Mouse (Mus musculus) limb, embryonic 13.5 days (tissue): ENCODE measurements at regions not wholly inside any gene's neighbourhood (a gene's known extent, or its start where the extent isn't known, plus 50 kb on each side); places are given as distances from the start of the nearest gene placed in this dataset.

Experiments
- ATAC-seq: fragments of 200-750 bp; cut with Nextera tagmentation; 2 replicates; pipeline ENCODE4 v1.8.0; 2017; ENCODE audit warnings: low read depth, moderate number of reproducible peaks, moderate TSS enrichment; ENCODE audit not compliant: low FRiP score
- H3K27ac ChIP-seq: fragments of 300-500 bp; sonication (generic); 2 replicates; pipeline ENCODE4 v1.5.1; 2015; ENCODE audit warnings: inconsistent platforms, mild to moderate bottlenecking, moderate library complexity
- H3K27me3 ChIP-seq: fragments of 300-500 bp; sonication (generic); 2 replicates; pipeline ENCODE4 v1.6.1; 2015; ENCODE audit warnings: mild to moderate bottlenecking, inconsistent platforms
- H3K36me3 ChIP-seq: fragments of 300-500 bp; sonication (generic); 2 replicates; pipeline ENCODE4 v1.6.1; 2015; ENCODE audit warnings: inconsistent platforms, mild to moderate bottlenecking, moderate library complexity
- H3K4me1 ChIP-seq: fragments of 300-500 bp; sonication (generic); 2 replicates; pipeline ENCODE4 v1.6.1; 2015; ENCODE audit warnings: inconsistent platforms
- H3K4me2 ChIP-seq: fragments of 300-500 bp; sonication (generic); replicated peaks from 2 replicates; pipeline ENCODE4 v1.6.1; 2015; ENCODE audit warnings: inconsistent platforms, mild to moderate bottlenecking, moderate library complexity
- H3K4me3 ChIP-seq: fragments of 300-500 bp; sonication (generic); 2 replicates; pipeline ENCODE4 v1.5.1; 2015; ENCODE audit warnings: moderate library complexity, mild to moderate bottlenecking, inconsistent platforms
- H3K9ac ChIP-seq: fragments of 300-500 bp; sonication (generic); 2 replicates; pipeline ENCODE4 v1.6.1; 2015; ENCODE audit warnings: mild to moderate bottlenecking, inconsistent platforms
- H3K9me3 ChIP-seq: fragments of 300-500 bp; sonication (generic); 2 replicates; pipeline ENCODE4 v1.6.1; 2016; ENCODE audit warnings: inconsistent platforms
- WGBS: fragments of 180-500 bp; shearing (Covaris S2); methylation state at CpG from one replicate; pipeline ENCODE4 v1.1.7; 2015; 5-methylcytosine and 5-hydroxymethylcytosine counted together

GRCm38 (mm10) chr8:25389371-25389855 is 565.2 kb upstream of the Adam5 start:
- Histone ChIP-seq H3K4me2 (no peak overlapping the region), H3K9me3 (no peaks in the 10 kb centered on the region), H3K9ac (no peak overlapping the region), H3K4me3 (no peak overlapping the region), H3K27ac (no peak overlapping the region; the same call in 1 of the 2 replicates), H3K36me3 (no peaks in the 10 kb centered on the region), H3K4me1 (peaks cover 18% of the 10 kb centered on the region), H3K27me3 (no peaks in the 10 kb centered on the region)
- 63% methylated on average over 10 of the region's 10 CpGs for WGBS
- no peak for ATAC-seq

- no peaks in the 10 kb centered on the region for H3K9me3 ChIP-seq
- H3K4me2 ChIP-seq = no peak overlapping the region
- no peaks in the 10 kb centered on the region for H3K27me3 ChIP-seq
- H3K9ac ChIP-seq = no peak overlapping the region
- ATAC-seq = no peak
- peaks cover 18% of the 10 kb centered on the region for H3K4me1 ChIP-seq
- H3K27ac ChIP-seq = no peak overlapping the region
- WGBS = 74% methylated on average over 9 of the region's 9 CpGs
- H3K36me3 ChIP-seq = no peaks in the 10 kb centered on the region
- no peak overlapping the region for H3K4me3 ChIP-seq
Measured at GRCm38 (mm10) chr8:25388811-25389210, 564.6 kb upstream of the Adam5 start.

- H3K36me3 ChIP-seq = no peaks in the 10 kb centered on the region
- H3K4me3 ChIP-seq = no peak overlapping the region
- 75% methylated on average over 5 of the region's 5 CpGs for WGBS
- H3K27me3 ChIP-seq = no peaks in the 10 kb centered on the region
- 0 out of 2 replicates have a peak, but pooled peaks cover 7% of the 10 kb centered on the region for H3K4me1 ChIP-seq
- H3K9me3 ChIP-seq = no peaks in the 10 kb centered on the region
- ATAC-seq = no peak
- no peak overlapping the region for H3K9ac ChIP-seq
- no peak overlapping the region for H3K27ac ChIP-seq
- no peak overlapping the region for H3K4me2 ChIP-seq
Measured at GRCm38 (mm10) chr8:25385186-25385585, 561.0 kb upstream of the Adam5 start.

- H3K36me3 ChIP-seq = no peaks in the 10 kb centered on the region
- H3K27me3 ChIP-seq = no peaks in the 10 kb centered on the region
- no peak overlapping the region for H3K9ac ChIP-seq
- H3K27ac ChIP-seq = no peak overlapping the region
- ATAC-seq = no peak
- H3K4me3 ChIP-seq = no peak overlapping the region
- no peaks in the 10 kb centered on the region for H3K9me3 ChIP-seq
- 0 out of 2 replicates have a peak, but pooled peaks cover 2% of the 10 kb centered on the region for H3K4me1 ChIP-seq
- 78% methylated on average over 2 of the region's 2 CpGs for WGBS
- H3K4me2 ChIP-seq = no peak overlapping the region
Measured at GRCm38 (mm10) chr8:25384591-25384990, 560.4 kb upstream of the Adam5 start.

DNA sequence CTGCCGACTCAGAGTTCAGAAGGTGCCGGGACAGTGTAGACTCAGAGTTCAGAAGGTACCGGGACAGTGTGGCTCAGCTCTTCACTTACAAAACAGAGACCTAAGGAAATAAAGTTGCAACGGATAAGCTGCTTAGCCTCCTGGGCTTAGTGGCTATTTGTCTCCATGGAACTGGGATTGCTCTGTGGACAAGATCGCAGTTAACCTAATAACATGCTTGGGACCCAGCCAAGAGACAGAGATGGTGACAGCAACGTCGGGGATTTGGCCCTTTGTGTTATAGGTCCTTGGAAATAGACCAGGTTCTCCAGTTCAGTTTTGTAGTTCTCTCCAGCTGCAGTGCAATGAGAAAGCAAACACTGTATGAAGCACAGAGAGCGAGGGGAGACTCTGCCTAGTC is 549.1 kb upstream of the Adam5 start:
- H3K4me2 ChIP-seq = no peak overlapping the region
- H3K36me3 ChIP-seq = no peaks in the 10 kb centered on the region
- H3K4me1 ChIP-seq = peaks cover 13% of the 10 kb centered on the region
- H3K27ac ChIP-seq = no peak overlapping the region
- WGBS = 68% methylated on average over 8 of the region's 8 CpGs
- no peak overlapping the region for H3K9ac ChIP-seq
- no peaks in the 10 kb centered on the region for H3K27me3 ChIP-seq
- H3K9me3 ChIP-seq = no peaks in the 10 kb centered on the region
- no peak for ATAC-seq
- H3K4me3 ChIP-seq = no peak overlapping the region

- Histone ChIP-seq H3K9ac (no peak overlapping the region), H3K4me2 (no peak overlapping the region), H3K36me3 (no peaks in the 10 kb centered on the region), H3K9me3 (no peaks in the 10 kb centered on the region), H3K4me3 (no peak overlapping the region), H3K4me1 (peaks cover 25% of the 10 kb centered on the region), H3K27me3 (no peaks in the 10 kb centered on the region), H3K27ac (no peak overlapping the region)
- WGBS = 38% methylated on average over 9 of the region's 11 CpGs
- no peak for ATAC-seq
Measured at GRCm38 (mm10) chr8:25370947-25371346, 546.8 kb upstream of the Adam5 start.

DNA sequence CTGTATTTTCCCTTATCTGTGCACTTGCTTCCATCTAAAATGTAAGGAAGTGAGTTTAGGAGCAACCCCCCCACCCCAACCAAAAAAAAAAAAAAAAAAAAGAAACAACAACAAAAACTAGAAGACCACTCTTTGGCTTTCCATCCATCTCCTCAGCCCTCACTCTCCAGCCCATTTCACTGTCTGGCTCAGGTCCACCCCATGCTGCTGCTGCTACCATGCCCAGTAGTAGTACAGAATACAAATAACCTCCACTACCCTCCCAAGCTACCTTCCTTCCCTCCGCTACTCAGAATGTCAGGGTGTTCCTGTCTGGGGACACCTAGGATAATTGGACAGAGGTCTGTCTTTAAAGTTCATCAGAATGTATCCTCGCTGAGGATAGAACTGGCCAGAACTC is 545.2 kb upstream of the Adam5 start:
- no peak for ATAC-seq
- 79% methylated on average over 2 of the region's 2 CpGs for WGBS

GRCm38 (mm10) chr8:25368561-25369091 is 544.5 kb upstream of the Adam5 start:
- 6% methylated on average over 11 of the region's 11 CpGs for WGBS
- Histone ChIP-seq H3K4me2 (peak overlapping the region; percentile 56), H3K9ac (peak overlapping the region; percentile 55; the same call in 1 of the 2 replicates), H3K4me3 (peak overlapping the region; percentile 17; the same call in 1 of the 2 replicates), H3K9me3 (no peaks in the 10 kb centered on the region), H3K27ac (peak overlapping the region; percentile 94), H3K27me3 (no peaks in the 10 kb centered on the region), H3K36me3 (no peaks in the 10 kb centered on the region), H3K4me1 (peaks cover 30% of the 10 kb centered on the region)
- ATAC-seq = peak; percentile 78

More for the DNA sequence above, 545.2 kb upstream of the Adam5 start:
- H3K9me3 ChIP-seq = no peaks in the 10 kb centered on the region
- H3K4me3 ChIP-seq = no peak overlapping the region
- peak overlapping the region; percentile 7; the same call in 1 of the 2 replicates for H3K27ac ChIP-seq
- H3K4me2 ChIP-seq = no peak overlapping the region
- H3K27me3 ChIP-seq = no peaks in the 10 kb centered on the region
- H3K9ac ChIP-seq = no peak overlapping the region
- no peaks in the 10 kb centered on the region for H3K36me3 ChIP-seq
- H3K4me1 ChIP-seq = peaks cover 25% of the 10 kb centered on the region

DNA sequence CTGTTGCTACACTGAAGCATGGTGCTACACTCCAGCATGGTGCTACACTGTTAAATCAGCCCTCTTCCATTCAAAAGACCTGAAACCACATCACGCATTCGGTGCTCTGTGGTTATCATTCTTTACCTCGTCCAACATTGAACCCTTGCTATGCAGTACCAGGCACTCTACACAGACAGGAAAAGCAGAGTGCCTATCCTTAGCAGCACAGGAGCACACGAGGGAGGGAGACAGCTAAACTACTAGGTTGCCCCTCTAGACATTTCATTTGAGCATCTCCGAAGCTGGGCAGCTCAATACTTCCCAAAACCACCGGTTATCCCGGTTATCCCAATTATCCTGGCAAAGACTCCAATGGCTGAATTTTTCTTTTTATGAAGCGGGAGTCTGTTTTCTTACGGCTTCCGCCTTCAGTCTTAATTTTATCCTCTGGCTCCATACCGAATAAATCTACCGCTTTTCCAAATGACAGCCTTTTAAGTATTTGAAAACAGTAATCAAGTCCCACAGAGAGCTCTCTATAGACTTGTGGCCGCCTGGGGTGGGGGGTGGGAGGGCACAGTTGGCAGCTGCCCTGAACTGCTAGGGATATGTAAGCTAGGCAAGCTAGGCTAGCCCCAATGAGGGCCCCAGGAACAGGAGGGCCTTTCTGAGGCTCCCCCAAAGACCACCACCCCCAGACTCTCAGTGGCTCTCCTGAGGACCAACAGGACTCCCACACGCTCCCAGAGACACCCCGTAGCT is 543.8 kb upstream of the Adam5 start:
- Histone ChIP-seq H3K27me3 (no peaks in the 10 kb centered on the region), H3K4me3 (no peak overlapping the region; the same call in 1 of the 2 replicates), H3K36me3 (no peaks in the 10 kb centered on the region), H3K4me1 (peaks cover 30% of the 10 kb centered on the region), H3K27ac (peak overlapping the region; percentile 94), H3K9me3 (no peaks in the 10 kb centered on the region), H3K9ac (peak overlapping the region; percentile 55; the same call in 1 of the 2 replicates), H3K4me2 (peak overlapping the region; percentile 56)
- 21% methylated on average over 15 of the region's 15 CpGs for WGBS
- ATAC-seq = no peak; the same call in 1 of the 2 replicates

GRCm38 (mm10) chr8:25366181-25366580 is 542.0 kb upstream of the Adam5 start:
- no peak for ATAC-seq
- peaks cover 30% of the 10 kb centered on the region for H3K4me1 ChIP-seq
- WGBS = 47% methylated on average over 3 of the region's 3 CpGs

DNA sequence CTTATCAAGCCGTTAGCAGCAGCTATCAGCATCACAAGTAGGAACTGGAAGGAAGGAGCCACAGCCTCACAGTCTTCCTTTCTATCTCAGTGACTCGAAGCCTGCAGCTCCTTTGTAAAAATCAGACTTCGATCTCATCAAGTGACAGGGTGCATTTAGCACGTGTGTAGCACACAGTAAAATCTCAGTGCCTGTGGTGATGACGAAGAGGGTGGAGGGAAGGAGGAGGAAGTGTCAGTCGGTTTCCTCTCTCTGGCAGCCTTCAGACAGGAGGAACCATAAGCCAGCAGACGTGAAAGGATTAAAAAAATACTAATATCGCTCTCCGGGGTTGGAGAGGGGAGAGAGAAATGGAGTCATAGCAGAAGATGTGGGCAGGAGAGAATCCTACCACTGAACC is 538.5 kb upstream of the Adam5 start:
- ATAC-seq = no peak

More at GRCm38 (mm10) chr8:25366181-25366580, 542.0 kb upstream of the Adam5 start:
- Histone ChIP-seq H3K9me3 (0 out of 2 replicates have a peak, but pooled peaks cover 3% of the 10 kb centered on the region), H3K9ac (no peak overlapping the region), H3K4me3 (no peak overlapping the region), H3K27ac (no peak overlapping the region), H3K4me2 (no peak overlapping the region), H3K27me3 (no peaks in the 10 kb centered on the region), H3K36me3 (no peaks in the 10 kb centered on the region)

DNA sequence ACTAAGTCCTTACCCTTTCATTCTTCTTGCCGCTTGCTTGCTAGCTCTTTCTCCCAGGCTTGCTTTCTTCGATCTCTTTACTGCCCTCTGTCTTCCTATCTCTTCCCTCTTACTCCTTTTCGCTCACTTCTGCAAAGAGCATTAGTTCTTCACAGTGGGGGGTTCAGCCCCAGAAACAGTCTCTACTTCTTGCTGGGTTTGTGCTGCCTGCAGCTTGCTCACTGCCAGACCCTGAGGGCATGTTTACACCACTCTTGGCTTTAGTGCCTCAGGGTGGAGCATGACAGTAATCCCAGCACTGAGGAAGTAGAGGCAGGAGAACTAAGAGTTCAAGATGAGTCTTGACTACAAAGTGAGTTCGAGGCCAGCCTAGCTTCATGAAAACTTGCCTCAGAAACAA is 538.0 kb upstream of the Adam5 start:
- Histone ChIP-seq H3K27me3 (no peaks in the 10 kb centered on the region), H3K27ac (no peak overlapping the region)
- WGBS = 71% methylated on average over 4 of the region's 4 CpGs

More for the DNA sequence above, 538.5 kb upstream of the Adam5 start:
- WGBS = 58% methylated on average over 9 of the region's 9 CpGs
- Histone ChIP-seq H3K4me2 (no peak overlapping the region), H3K36me3 (no peaks in the 10 kb centered on the region), H3K4me3 (no peak overlapping the region), H3K9ac (no peak overlapping the region), H3K27ac (no peak overlapping the region), H3K4me1 (peaks cover 10% of the 10 kb centered on the region), H3K9me3 (0 out of 2 replicates have a peak, but pooled peaks cover 4% of the 10 kb centered on the region), H3K27me3 (no peaks in the 10 kb centered on the region)

More for the DNA sequence above, 538.0 kb upstream of the Adam5 start:
- Histone ChIP-seq H3K36me3 (no peaks in the 10 kb centered on the region), H3K4me3 (no peak overlapping the region), H3K4me1 (peaks cover 5% of the 10 kb centered on the region; the same call in 1 of the 2 replicates), H3K4me2 (no peak overlapping the region), H3K9ac (no peak overlapping the region), H3K9me3 (0 out of 2 replicates have a peak, but pooled peaks cover 4% of the 10 kb centered on the region)
- ATAC-seq = no peak
